Mouse (Mus musculus) liver, adult (tissue): Measurements from ENCODE around the gene Sirt4.
A peak's percentile ranks its signal among the peaks of the same experiment; 100 is the strongest.

Experiments used
- GATA4 ChIP-seq: IDR thresholded peaks from 2 replicates; pipeline ENCODE4 v1.6.1; 2014; ENCODE audit warnings: mild to moderate bottlenecking, low read length; ENCODE audit not compliant: insufficient replicate concordance

Sirt4 gene

GRCm38 (mm10) chr5:115506454-115507201 is 22.1 kb upstream of the Sirt4 start, which contains the start of gene Pxn:
Gene Pxn, plus strand, starts transcription at chr5:115506676.
- no peak for TF ChIP-seq GATA4

DNA sequence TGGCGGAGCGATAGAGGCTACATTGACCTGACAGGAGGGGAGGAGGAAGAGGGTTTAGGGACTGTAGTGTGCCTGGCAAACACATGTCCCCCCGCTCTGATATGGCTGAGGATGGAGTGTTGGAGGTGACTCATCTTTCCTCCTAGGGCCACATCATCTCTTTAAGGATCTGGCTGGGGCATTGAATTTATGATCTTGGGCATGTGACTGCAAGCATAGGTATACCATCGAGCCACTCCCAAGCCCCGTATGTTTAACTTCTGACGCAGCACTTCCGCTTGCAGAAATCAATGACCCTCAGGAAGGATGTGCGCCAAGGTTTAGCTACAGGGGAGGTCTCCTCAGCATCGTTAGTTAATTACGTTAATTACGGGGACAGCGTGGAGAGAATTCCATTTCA is 18.5 kb upstream of the Sirt4 start:
- no peak for TF ChIP-seq GATA4

DNA sequence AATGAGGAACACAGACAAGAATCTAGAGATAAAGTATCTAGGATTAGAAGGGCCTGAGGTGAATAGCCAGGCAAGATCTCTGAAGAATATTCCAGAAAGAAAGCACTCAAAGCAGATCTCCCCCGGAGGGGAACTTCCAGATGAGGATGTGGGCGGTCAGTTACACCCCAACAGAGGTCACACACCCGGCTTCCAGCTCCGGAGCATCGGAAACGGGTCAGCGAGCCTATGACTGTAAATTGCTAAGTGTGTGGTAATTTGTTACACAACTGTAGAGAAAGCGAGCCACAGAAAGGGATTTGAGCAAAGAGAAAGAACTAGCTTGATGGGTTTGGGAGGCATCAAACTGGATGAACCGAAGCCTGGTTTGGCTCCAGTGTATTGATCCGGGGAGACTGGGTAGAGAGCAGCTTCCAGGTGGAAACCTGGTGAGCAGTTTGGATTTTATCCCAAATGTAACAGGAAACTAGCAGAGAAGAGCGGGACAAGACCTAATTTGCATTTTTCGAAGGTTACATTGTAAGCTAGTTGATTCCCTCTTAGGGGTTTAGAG is 15.9 kb upstream of the Sirt4 start:
- TF ChIP-seq GATA4, result no peak

DNA sequence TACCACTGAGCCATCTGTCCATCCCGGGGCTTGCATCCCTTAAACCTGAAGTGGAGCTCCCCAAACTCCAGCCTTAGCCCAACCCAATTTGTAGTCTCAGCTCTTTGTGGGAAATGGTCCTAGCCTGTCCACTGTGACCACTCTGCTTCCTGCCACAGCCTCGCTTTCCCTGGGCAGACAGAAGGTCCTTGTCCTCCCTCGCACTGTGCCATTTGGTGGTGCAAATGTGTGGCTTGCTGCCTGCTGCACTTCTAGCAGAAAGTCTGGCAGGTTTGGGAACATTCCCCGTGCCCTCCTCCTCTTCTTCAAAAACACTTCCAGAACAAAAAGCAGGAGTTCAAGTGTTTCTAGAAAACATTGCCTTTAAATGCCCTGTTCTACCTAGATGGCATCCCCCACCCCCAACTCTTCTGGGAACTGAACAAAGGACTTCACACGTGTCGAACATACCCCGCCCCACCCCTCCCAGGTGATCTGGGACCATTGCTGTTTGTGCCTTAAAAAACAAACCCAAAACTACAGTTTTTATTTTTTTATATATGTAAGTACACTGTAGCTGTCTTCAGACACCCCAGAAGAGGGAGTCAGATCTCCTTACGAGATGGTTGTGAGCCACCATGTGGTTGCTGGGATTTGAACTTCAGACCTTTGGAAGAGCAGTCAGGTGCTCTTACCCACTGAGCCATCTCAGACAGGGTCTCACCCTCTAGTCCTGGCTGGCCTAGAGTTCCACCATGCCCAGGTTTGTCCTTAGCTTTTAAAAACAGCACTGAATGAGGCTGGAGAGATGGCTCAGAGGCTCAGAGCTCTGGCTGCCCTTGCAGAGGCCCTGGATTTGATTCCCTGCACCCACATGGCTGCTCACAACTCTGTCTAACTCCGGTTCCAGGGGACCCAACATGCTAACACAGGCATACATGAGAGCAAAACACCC is 14.0 kb upstream of the Sirt4 start:
- TF ChIP-seq GATA4, result no peak

DNA sequence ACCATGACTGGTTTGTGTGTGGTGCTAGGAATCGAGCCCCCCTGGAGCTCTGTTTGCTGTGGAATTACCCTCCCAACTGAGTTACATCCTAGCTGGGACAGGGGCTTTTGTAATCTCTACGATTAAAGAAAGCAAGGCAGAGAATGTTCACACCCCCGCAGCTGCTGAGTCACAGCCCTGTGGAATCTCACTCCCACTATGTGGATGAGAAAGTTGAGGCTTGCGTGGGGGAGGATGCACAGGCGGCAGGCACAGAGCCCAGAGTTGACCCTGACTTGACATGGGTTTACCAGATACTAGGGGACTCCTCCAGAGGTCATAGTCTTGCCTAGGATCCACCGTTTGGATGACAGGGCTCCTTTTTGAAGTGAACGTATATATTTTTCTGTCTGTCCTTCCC is 12.5 kb upstream of the Sirt4 start:
- no peak for TF ChIP-seq GATA4

GRCm38 (mm10) chr5:115493441-115493840 is 8.9 kb upstream of the Sirt4 start:
- TF ChIP-seq GATA4, result no peak

DNA sequence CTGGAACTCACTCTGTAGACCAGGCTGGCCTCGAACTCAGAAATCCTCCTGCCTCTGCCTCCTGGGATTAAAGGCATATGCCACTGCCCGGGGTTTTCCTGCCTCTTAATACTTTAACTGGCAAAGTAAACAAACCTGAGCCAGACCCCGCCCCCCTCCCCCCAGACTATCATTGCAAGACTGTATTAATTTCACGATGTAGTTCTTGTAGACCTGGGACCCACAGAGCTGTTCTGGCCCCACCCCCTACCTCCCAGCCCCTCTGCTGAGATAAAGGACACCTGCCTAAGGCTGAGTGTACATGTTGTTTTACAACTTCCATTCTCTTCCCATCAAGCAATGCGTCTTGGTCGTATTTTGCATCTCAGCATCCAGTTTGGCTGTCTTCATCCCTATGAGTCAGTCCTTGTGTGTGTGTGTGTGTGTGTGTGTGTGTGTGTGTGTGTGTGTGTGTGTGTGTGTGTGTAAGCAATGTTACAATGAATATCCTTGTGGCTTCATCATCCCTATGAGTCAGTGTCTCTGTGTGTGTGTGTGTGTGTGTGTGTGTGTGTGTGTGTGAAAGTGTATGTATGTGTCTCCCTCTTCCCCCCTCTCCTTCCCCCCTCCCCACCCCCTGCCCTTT is 8.3 kb upstream of the Sirt4 start:
- no peak for TF ChIP-seq GATA4

DNA sequence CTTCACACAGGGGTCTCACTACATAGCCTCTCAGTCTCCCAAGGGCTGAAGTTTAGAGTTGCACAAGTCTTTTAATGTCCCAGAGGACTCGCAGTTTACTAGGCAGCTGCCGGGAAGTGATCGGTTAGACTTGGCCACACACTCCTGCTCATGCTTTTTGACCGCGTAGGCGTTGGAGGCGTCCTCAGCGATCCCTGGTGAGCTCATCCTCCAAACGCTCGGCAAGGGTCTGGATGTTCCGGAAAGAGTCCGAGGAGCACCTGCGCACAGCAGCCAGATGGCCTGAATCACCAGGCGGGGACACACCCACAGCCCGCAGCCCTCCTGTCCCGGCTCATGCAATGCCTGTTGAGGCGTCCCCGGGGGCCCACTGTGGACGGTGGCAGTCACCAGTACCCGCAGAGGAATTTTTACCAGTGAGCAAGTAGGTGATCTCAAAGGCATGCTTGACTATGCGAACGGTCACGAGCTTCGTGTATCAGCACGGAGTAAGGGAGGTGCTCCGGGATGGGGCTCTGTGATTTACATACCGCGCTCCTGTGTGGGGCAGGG is 7.3 kb upstream of the Sirt4 start:
- no peak for TF ChIP-seq GATA4

DNA sequence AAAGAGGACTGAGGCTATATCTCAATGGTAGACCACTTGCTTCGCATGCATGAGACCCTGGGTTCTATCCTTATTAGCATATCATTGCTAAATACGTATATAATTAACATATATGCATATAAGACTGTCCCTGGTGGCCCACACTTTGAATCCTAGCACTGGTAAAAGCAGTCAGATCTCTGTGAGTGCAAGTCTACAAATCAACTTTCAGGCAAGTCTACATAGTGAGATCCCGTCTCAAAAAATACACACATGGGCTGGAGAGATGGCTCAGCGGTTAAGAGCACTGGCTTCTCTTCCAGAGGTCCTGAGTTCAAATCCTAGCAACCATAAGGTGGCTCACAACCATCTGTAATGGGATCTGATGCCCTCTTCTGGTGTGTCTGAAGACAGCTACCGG is 6.6 kb upstream of the Sirt4 start:
- no peak for TF ChIP-seq GATA4

GRCm38 (mm10) chr5:115490638-115491000 is 6.1 kb upstream of the Sirt4 start:
- no peak for TF ChIP-seq GATA4

DNA sequence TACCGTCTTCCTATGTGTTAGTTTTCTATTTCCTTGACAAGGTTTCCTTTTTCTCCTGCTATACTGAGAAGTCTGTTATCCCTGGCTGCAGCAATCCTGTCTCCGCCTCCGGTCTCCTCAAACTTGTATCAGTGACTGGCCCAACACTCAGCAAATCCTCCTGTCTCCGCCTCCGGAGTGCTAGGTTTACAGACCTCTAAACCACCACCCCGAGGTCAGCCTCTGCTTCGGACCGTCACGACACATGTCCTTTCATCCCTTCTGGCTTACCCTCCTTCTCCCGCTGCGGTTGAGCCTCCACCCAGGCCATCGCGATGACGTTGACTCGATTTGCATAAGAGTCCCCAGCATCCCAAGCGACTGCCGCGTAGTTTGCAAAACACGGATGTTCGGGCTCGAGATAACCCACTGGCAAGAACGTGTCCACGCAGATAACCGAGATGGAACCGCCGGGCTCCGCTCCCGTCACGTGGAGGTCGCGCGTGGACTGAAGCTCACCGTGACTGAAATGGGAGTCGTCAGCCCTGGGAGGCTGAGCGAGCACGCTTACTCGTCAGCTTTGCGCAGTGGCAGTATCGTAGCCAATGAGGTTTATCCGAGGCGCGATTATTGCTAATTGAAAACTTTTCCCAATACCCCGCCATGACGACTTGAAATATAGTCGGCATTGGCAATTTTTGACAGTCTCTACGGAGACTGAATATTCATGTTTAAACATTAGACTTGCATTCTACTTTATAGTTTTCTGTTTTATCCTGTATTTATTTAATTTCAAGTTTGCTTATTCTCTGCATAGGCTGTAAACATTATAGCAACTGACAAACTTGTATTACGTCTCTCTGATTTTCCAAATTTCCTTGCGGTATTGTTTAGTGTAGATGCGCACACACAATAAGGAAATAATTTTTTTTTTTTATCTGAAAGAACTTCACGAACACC is 5.4 kb upstream of the Sirt4 start:
- peak; percentile 45; the same call in 1 of the 2 replicates for TF ChIP-seq GATA4

GRCm38 (mm10) chr5:115488841-115489698 is 4.5 kb upstream of the Sirt4 start:
- no peak for TF ChIP-seq GATA4

GRCm38 (mm10) chr5:115487942-115488580 is 3.5 kb upstream of the Sirt4 start:
- TF ChIP-seq GATA4, result no peak
